Mouse (Mus musculus): ENCODE measurements around the gene Bbs7.
"Not testable (repeated sequence)": the region's sequence is repeated elsewhere in the genome, so short reads cannot be mapped to it uniquely, and the experiment has no call there.

Gene Bbs7

DNA sequence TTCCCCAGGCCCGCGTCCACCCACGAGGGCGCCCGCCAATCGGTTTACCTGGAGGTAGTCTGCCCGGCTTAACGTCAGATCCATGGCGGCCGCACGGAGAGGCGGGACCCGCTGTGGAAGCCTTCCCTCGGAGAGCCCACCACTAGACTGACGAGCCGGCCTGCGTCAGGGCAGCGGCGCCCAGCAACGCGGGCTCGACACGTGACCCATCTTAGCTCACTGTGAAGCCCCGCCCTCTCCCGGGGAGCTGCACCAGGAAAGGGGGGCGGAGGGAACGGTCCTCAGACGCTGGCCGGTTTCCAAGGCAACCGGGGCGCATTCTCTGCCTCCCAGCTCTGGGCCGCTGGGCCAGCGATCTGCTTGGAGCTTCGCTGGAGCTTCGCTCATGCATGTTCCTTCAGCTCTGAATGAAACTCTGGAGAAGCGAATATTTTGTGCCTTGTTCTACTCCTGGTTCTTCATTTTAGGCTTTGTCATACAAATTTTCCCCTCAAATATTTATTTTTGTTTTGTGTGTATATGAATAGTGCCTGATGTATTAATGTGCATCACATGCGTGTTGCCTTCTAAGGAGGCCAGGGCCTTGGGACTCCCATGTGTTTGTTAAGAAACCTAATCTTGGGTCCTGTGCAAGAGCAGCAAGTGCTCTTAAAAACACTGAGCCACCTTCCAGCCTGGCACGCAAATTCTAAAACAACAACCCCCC lies at the start of gene Bbs7:
Bbs7 (minus strand) TSS at position 276 of the 706 bp plus-strand sequence.
- peak; percentile 86 for DNase-seq (ENCODE audit: low read depth, low spot score)

DNA sequence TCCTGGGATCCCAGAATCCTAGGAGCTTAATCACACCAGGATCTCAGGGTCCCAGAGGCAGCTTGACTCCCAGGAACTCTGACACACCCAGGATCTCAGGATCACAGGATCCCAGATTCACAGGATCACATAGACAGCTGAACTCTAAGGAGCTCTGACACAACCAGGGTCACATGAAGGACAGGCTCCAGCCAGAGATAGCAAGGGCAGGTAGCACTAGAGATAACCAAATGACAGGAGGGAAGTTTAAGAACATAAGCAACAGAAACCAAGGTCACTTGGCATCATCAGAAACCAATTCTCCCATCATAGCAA lies 31.9 kb upstream of the Bbs7 start:
- DNase-seq (ENCODE audit: low read depth, low spot score), result not testable (repeated sequence)

DNA sequence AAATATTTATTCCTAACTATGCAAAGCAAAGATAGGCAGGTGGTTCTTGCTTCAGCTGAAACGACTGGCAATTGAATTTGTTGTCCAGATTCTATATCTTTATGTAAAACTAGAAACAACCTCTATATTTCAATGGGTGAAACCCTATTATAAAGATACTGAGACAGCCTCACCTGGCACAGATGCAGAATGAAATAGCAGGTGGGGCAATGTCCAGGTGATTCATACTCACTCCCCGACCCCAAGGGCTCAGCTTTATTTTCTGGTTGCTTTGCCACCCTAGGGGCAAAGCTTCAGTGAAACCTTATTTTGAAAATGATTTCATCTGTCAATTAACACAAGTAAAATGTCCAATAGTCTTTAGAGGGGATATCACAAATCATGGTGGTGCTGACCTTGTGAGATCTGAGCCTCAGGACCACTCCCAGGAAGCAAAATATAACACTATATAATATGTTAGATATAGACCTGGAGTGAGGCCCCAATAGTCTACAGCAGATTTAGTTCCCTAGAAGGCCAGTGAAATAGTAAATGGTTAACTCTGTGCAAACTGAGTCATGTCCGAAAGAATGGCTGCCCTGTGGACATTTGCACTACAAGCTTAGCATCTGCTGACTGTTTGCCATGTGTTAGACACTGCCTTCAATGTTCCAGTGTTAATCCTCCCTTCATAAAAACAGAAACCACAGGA lies 31.4 kb upstream of the Bbs7 start:
- no peak for DNase-seq (ENCODE audit: low read depth, low spot score)

DNA sequence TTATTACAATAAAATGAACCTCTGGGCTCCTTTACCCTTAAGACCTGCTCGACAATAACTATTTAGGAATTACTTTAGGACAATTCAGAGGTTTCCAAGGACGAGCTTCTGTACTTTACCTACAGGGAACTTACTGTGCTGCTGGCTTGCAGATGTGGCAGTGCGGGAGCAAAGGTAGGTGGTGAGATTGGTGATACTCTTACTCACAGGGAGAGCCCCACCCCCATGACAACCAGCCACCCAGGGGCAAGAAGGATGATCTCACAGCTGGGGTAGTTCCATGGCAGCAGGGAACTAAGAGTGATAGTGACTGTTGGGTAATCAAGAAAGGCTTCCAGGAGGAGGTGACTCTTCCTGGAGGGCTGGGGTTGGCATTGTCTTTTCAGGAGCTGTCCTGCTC lies 30.1 kb upstream of the Bbs7 start:
- DNase-seq (ENCODE audit: low read depth, low spot score), result no peak

DNA sequence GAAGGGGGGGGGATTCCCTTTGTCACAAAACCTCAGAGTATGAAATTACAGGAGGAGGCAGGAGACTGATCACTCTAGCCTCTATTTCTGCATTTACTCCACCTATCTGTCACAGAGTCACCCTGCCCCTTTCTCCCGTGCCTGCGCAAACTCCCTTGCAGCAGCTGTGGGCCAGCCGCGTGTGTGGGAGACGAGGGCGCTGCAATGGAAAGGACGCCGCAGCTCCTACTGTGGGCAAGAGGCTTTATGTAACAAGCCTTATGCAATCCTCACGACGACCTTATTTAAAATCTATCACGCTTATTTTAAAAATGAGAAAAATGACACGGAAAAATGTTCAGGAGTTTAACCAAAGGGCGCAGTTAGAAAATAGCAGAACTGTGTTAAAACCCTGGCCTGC lies 29.5 kb upstream of the Bbs7 start:
- no peak for DNase-seq (ENCODE audit: low read depth, low spot score)

DNA sequence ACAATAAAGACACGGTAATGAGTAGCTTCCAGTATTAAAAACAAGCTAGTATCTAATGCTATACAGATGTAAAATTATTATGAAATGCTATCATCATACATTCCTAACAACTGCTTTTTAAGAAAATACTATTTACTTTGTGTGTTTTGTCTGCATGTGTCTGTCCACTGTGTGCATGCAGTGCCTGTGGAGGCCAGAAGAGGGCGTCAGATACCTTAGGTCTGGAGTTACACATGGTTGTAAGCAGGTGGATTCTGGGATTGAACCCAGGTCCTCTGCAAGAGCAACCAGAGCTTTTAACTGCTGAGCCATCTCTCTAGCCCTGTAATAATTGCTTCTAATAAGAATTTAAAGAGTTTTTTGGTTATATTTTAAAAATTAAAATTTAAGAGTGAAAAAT lies 27.5 kb upstream of the Bbs7 start:
- peak; percentile 7 for DNase-seq (ENCODE audit: low read depth, low spot score)

- DNase-seq (ENCODE audit: low read depth, low spot score), result no peak
These were observed 22.2 kb upstream of the Bbs7 start for GRCm38 (mm10) chr3:36635449-36635848.

DNA sequence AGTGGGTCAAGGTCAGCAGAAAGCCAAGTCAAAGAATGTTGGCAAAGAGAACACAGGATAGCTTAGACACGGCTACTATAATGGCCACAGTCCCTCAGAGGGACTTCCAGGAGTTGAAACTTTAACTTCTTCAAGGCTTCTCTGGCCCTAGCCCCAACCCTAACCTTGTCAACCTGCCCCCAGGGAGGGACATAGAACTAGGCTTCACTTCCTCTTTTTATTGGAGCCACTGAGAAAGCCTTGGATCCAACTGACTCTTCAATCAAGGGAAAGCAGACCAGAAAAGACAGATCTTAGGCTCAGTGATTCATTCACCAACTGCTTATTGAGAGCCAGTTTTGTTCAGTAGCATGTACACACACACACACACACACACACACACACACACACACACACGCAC lies 13.5 kb upstream of the Bbs7 start:
- DNase-seq (ENCODE audit: low read depth, low spot score), result no peak

- no peak for DNase-seq (ENCODE audit: low read depth, low spot score)
These were observed 4.9 kb upstream of the Bbs7 start for GRCm38 (mm10) chr3:36618181-36618580.

DNA sequence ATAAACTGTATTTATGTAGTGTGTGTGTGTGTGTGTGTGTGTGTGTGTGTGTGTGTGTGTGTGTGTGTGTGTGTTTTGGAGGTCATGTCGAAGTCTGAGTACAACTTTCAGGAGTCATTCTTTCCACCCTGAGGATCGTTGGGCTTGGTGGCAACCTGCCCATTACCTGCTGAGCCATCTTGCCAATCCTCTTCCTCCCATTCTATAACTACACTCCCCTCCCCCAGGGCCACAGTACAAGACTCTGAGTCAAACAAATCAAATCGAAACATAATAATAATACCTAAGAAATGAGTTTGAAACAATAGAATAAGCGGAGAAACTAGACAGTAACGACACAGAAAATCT lies 605 bp upstream of the Bbs7 start:
- DNase-seq (ENCODE audit: low read depth, low spot score), result no peak

DNA sequence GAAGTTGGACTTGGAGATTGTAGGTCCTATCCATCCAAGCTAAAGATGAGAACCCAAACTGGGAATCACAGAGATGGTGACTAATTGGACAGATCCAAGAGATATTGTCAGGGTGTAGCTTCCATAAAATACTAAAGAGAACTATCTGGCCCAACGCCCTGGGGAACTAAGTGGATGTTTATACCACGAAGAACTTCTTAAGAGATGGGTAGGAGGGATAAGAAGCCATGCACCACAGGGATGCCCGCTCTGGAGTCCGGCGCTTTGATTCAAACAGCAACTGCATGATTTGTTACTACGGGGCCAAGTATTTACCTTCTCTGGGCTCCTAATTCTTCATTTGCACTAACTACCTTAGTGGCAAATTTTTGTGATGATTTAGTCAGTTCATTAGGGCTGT lies 590 bp downstream of the Bbs7 start:
- no peak for DNase-seq (ENCODE audit: low read depth, low spot score)

GRCm38 (mm10) chr3:36605894-36606783 lies 7.1 kb downstream of the Bbs7 start:
- DNase-seq (ENCODE audit: low read depth, low spot score), result no peak

DNA sequence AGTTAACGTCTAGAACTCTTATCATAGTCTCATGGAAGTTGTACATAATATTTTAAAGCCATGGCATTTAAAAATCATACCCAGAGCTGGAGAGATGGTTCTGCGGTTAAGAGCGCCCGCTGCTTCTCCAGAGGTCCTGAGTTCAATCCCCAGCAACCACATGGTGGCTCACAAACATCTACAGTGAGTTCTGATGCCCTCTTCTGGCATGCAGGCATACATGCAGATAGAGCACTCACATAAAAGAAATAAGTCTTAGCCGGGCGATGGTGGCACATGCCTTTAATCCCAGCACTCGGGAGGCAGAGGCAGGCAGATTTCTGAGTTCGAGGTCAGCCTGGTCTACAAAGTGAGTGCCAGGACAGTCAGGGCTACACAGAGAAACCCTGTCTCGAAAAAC lies 13.5 kb downstream of the Bbs7 start:
- DNase-seq (ENCODE audit: low read depth, low spot score), result not testable (repeated sequence)

DNA sequence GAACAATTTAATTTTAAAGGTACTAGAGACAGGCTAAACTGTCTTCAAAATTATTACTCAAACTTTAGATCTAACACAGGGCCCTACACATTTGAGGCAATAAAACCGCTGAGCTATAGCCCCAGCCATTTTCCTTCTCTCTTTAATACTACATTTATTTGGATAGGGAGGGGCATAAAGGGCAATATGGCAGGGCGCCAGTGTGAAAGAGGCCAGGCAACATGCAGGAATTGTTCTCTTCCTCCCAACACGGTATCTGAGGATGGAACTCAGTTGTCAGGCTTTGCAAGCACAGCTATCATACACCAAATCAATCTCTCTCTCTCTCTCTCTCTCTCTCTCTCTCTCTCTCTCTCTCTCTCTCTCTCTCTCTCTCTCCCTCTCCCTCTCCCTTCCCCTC lies 14.5 kb downstream of the Bbs7 start:
- no peak for DNase-seq (ENCODE audit: low read depth, low spot score)

DNA sequence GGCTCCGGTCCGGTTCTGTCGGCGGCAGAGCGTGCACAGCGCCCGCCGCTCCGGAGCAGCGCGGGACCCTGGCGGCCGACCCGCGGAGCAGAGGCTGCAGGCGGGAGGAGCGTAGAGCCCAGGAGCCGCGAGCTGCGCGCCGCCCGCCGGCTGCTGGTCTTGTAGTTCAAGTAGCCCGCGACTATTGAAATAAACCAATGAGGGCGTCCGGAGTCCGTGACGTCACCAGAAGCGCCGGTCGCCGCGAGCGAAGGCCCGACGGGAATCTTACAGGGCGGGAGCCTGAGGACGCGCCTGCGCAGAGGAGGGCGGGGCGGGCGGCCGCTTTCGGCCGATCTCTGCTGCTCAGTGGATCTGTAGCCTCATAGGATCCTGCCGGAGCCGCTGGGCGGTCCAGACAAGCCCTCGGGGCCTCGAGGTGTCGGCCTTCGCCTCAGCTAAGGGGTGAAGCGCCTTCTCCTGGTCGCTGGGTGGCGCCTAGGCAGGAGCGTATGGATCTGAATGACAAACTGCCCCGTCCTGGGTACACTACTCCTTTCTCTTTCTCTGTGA lies 41.4 kb downstream of the Bbs7 start, which contains the start of gene Ccna2:
Ccna2 (minus strand) TSS at position 324 of the 552 bp plus-strand sequence.
- peak; percentile 95 for DNase-seq (ENCODE audit: low read depth, low spot score)

DNA sequence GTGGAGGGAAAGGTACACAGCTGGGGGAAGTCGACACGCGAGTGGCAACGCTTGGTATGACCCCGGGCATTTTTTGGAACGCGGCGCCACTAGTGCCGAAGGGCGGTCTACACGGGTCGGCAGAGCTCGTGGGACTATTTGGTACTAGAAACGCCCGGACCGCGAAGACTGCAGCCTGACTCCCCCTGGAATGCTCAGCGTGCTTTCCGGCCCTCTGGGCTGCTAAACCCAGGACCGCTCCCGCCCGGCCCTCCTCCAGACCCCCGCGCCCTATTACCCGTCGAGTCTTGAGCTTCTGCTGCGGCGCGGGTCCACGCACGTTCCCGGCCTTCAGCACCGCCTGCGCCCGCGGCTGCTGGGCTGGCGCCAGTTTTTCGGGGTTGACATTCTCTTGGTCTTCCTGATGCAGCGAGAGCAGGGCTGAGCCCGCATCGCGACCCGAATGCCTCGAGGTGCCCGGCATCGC lies 41.9 kb downstream of the Bbs7 start:
- no peak for DNase-seq (ENCODE audit: low read depth, low spot score)

GRCm38 (mm10) chr3:36569836-36570235 lies 43.4 kb downstream of the Bbs7 start:
- DNase-seq (ENCODE audit: low read depth, low spot score), result no peak

- DNase-seq (ENCODE audit: low read depth, low spot score), result no peak
These were observed 49.6 kb downstream of the Bbs7 start for GRCm38 (mm10) chr3:36563666-36564065.

DNA sequence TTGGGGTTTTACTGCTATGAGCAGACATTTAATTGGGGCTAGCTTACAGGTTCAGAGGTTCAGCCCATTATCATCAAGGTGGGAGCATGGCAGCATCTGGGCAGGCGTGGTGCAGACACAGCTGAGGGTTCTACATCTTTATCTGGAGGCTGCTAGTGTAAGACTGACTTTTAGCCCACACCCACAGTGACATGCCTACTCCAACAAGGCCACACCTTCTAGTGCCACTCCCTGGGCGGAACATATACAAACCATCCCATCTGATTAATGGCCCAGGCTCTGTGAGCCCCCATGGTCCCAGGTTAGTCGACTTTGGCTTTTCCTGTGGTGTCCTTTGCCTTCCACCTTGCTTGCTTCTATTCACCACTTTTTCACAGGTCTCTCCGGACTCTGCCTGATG lies 53.7 kb downstream of the Bbs7 start:
- no peak for DNase-seq (ENCODE audit: low read depth, low spot score)

DNA sequence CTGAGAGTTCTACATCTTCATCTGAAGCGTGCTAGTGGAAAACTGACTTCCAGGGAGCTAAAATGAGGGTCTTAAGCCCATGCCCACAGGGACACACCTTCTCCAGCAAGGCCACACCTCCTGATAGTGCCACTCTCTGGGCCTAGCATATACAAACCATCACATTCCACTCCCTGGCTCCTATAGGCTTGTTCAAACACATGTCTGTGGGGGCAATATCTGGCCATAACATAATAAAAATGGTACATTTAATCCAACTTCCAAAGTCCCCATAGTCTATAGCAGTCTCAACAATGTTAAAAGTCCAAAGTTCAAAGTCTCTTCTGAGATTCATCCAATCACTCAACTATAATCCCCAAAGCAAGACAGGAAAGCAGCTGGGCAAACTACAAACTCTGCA lies 55.7 kb downstream of the Bbs7 start:
- DNase-seq (ENCODE audit: low read depth, low spot score), result no peak

GRCm38 (mm10) chr3:36552406-36553047 lies 60.8 kb downstream of the Bbs7 start, which contains the start of gene Exosc9:
Gene Exosc9 (plus strand): TSS chr3:36552606.
- peak; percentile 74 for DNase-seq (ENCODE audit: low read depth, low spot score)
